Comparison of ENCODE assay signal across 23 mouse cellular contexts in genomic region chr5:124082447-124082846, GRCm38 (mm10). TPM values are rescaled to one million over a fixed set of nuclear protein-coding genes. Genes with fewer than 3 reads are reported as not detected.
DNase-seq lines count a peak whose midpoint lies in the region; ATAC-seq and TF ChIP-seq lines count a peak whose summit lies in the region.
"Had no signal": no experiment of that assay in that cellular context is flagged by ENCODE, and none has a peak within 500 bp of the region (broad histone marks: within the 10 kb centered on the region; RNA-seq: fewer than 3 reads in every experiment).

No protein-coding gene starts in this region.

- TF ChIP-seq CTCF in heart, postnatal 0 days (IDR thresholded peaks at IDR 0.05; ENCODE audit: low read depth): peak; percentile 23
- peak; percentile 53 for TF ChIP-seq CTCF in lung, embryonic 14.5 days (IDR thresholded peaks at IDR 0.05; ENCODE audit: low read depth)

- ATAC-seq in heart, postnatal 0 days (ENCODE audit: insufficient read depth, low read depth): no peak
- ATAC-seq in lung, embryonic 14.5 days (ENCODE audit: insufficient read depth): peak; percentile 30; the same call in 1 of the 2 replicates
- ATAC-seq: forebrain, embryonic 13.5 days; Patski had no signal

- no peak overlapping the region for H3K4me2 ChIP-seq in heart, postnatal 0 days (ENCODE audit: low read depth, low read length)
- H3K4me2 ChIP-seq in lung, embryonic 14.5 days: no peak overlapping the region
- H3K4me2 ChIP-seq: forebrain, embryonic 13.5 days; hindbrain, embryonic 15.5 days; liver, embryonic 11.5 days had no signal

- H3K4me1 ChIP-seq in heart, postnatal 0 days (ENCODE audit: control insufficient read depth, insufficient read depth): peaks cover 8% of the 10 kb centered on the region
- peaks cover 49% of the 10 kb centered on the region for H3K4me1 ChIP-seq in heart, embryonic 10.5 days
- H3K4me1 ChIP-seq in lung, embryonic 14.5 days (ENCODE audit: insufficient read depth): no peaks in the 10 kb centered on the region

- no peaks in the 10 kb centered on the region for H3K27me3 ChIP-seq in heart, postnatal 0 days (ENCODE audit: control insufficient read depth, insufficient read depth, low read length)
- 0 out of 2 replicates have a peak, but pooled peaks cover 4% of the 10 kb centered on the region for H3K27me3 ChIP-seq in heart, embryonic 10.5 days (ENCODE audit: insufficient read depth, poor library complexity, severe bottlenecking)
- H3K27me3 ChIP-seq in lung, embryonic 14.5 days (ENCODE audit: insufficient read depth, low read length): no peaks in the 10 kb centered on the region
- H3K27me3 ChIP-seq: forebrain, embryonic 13.5 days; hindbrain, embryonic 15.5 days; Patski had no signal

- H3K27ac ChIP-seq in heart, postnatal 0 days (ENCODE audit: low read depth): no peak overlapping the region
- no peak overlapping the region for H3K27ac ChIP-seq in heart, embryonic 10.5 days
- no peak overlapping the region for H3K27ac ChIP-seq in lung, embryonic 14.5 days (ENCODE audit: low read depth)
- H3K27ac ChIP-seq: forebrain, embryonic 13.5 days; heart, adult 2 months; hindbrain, embryonic 15.5 days had no signal

- no peak for DNase-seq in heart, postnatal 0 days (ENCODE audit: low spot score)
- no peak for DNase-seq in heart, embryonic 10.5 days (ENCODE audit: low spot score)
- DNase-seq in lung, embryonic 14.5 days: no peak
- DNase-seq in lung, postnatal 10 days: no peak
- DNase-seq in thymus, postnatal 4 days: peak; percentile 34
- no peak for DNase-seq in thymus, postnatal 25 days
- no peak for DNase-seq in left cerebral cortex, postnatal 10 days (ENCODE audit: extremely low spot score in 1 of 2, low spot score in 2 of 2)
- DNase-seq in layer of hippocampus, postnatal 10 days (ENCODE audit: low spot score in 2 of 2): no peak
- DNase-seq: adrenal gland, adult 8-10 months; B cell, adult 2 months; cerebellum, adult 9-10 months; gastrocnemius, postnatal 14 days; heart, adult 2 months; heart, postnatal 10 days; kidney, adult 11 months; kidney, postnatal 10 days; layer of hippocampus, postnatal 36 days; lung, adult 2 months; retina, postnatal 1 day had no signal

- WGBS in heart, postnatal 0 days: 79% methylated on average over 10 of the region's 10 CpGs
- WGBS in heart, embryonic 10.5 days: 75% methylated on average over 10 of the region's 10 CpGs
- WGBS in lung, embryonic 14.5 days: 59% methylated on average over 10 of the region's 10 CpGs

- no peak for TF ChIP-seq EP300 in heart, postnatal 0 days (IDR thresholded peaks at IDR 0.05; ENCODE audit: low read depth)

- no peaks in the 10 kb centered on the region for H3K36me3 ChIP-seq in heart, postnatal 0 days (replicated peaks; ENCODE audit: control insufficient read depth, insufficient read depth, low read length)
- H3K36me3 ChIP-seq in heart, embryonic 10.5 days: no peaks in the 10 kb centered on the region
- H3K36me3 ChIP-seq in lung, embryonic 14.5 days (ENCODE audit: insufficient read depth): no peaks in the 10 kb centered on the region
- H3K36me3 ChIP-seq: hindbrain, embryonic 15.5 days had no signal

- no peak overlapping the region for H3K4me3 ChIP-seq in heart, postnatal 0 days (ENCODE audit: low read depth, low read length)
- H3K4me3 ChIP-seq in heart, embryonic 10.5 days: no peak overlapping the region
- H3K4me3 ChIP-seq in lung, embryonic 14.5 days (ENCODE audit: low read depth, low read length): no peak overlapping the region
- H3K4me3 ChIP-seq: forebrain, embryonic 13.5 days; heart, adult 2 months; hindbrain, embryonic 15.5 days had no signal

- intact Hi-C loops in left cerebral cortex, postnatal 10 days (cut with DNase I): no loop called here

- no peak overlapping the region for H3K9ac ChIP-seq in heart, postnatal 0 days (replicated peaks; ENCODE audit: low read depth, low read length)
- no peak overlapping the region for H3K9ac ChIP-seq in lung, embryonic 14.5 days
- H3K9ac ChIP-seq: forebrain, embryonic 13.5 days; hindbrain, embryonic 15.5 days had no signal

- H3K9me3 ChIP-seq in heart, postnatal 0 days (replicated peaks; ENCODE audit: control insufficient read depth, low read length): no peaks in the 10 kb centered on the region
- H3K9me3 ChIP-seq in heart, embryonic 10.5 days: no peaks in the 10 kb centered on the region
- H3K9me3 ChIP-seq in lung, embryonic 14.5 days (ENCODE audit: low read depth, low read length): no peaks in the 10 kb centered on the region
- H3K9me3 ChIP-seq: forebrain, embryonic 13.5 days; hindbrain, embryonic 15.5 days had no signal

RNA-seq across cellular contexts. Expression of gene Abcb9, which starts 13.2 kb away (rescaled TPM):
- 1.8 and 5.4 TPM in 2 replicates for total RNA-seq in heart, postnatal 0 days (2014; rRNA removed; ENCODE audit: low replicate concordance)
- polyA plus RNA-seq in heart, postnatal 0 days (2015; fragmentation: Nextera tagmentation; extraction: Ambion mirVana): 2.3 and 3.0 TPM in 2 replicates
- polyA plus RNA-seq in heart, embryonic 10.5 days (2016; fragmentation: Nextera tagmentation; extraction: Ambion mirVana): 0.89 and 2.4 TPM in 2 replicates
- polyA plus RNA-seq in lung, embryonic 14.5 days (2014; fragmentation: Nextera tagmentation; extraction: Ambion mirVana): 0.88 and 1.1 TPM in 2 replicates
- 10 to 100 TPM; 43.8 to 45.5 TPM for total RNA-seq in left cerebral cortex, postnatal 10 days (2021)
- 10 to 100 TPM; 30.6 to 32.0 TPM for total RNA-seq in layer of hippocampus, postnatal 10 days (2021)

RNA-seq across cellular contexts. Expression of gene Ogfod2, which starts 29.6 kb away (rescaled TPM):
- total RNA-seq in heart, postnatal 0 days (2014; rRNA removed; ENCODE audit: low replicate concordance): 37.6 and 55.1 TPM in 2 replicates
- 19.0 and 19.3 TPM in 2 replicates for polyA plus RNA-seq in heart, postnatal 0 days (2015; fragmentation: Nextera tagmentation; extraction: Ambion mirVana)
- 19.6 and 20.1 TPM in 2 replicates for polyA plus RNA-seq in heart, embryonic 10.5 days (2016; fragmentation: Nextera tagmentation; extraction: Ambion mirVana)
- 13.3 and 13.4 TPM in 2 replicates for polyA plus RNA-seq in lung, embryonic 14.5 days (2014; fragmentation: Nextera tagmentation; extraction: Ambion mirVana)
- 10 to 100 TPM; 32.5 to 34.6 TPM for total RNA-seq in left cerebral cortex, postnatal 10 days (2021)
- 10 to 100 TPM; 30.8 to 37.0 TPM for total RNA-seq in layer of hippocampus, postnatal 10 days (2021)

RNA-seq across cellular contexts. Expression of gene Arl6ip4, which starts 33.4 kb away (rescaled TPM):
- 12.2 and 18.0 TPM in 2 replicates for total RNA-seq in heart, postnatal 0 days (2014; rRNA removed; ENCODE audit: low replicate concordance)
- polyA plus RNA-seq in heart, postnatal 0 days (2015; fragmentation: Nextera tagmentation; extraction: Ambion mirVana): 70.7 and 76.9 TPM in 2 replicates
- polyA plus RNA-seq in heart, embryonic 10.5 days (2016; fragmentation: Nextera tagmentation; extraction: Ambion mirVana): 86.9 and 116 TPM in 2 replicates
- 100.0 and 105 TPM in 2 replicates for polyA plus RNA-seq in lung, embryonic 14.5 days (2014; fragmentation: Nextera tagmentation; extraction: Ambion mirVana)
- total RNA-seq in left cerebral cortex, postnatal 10 days (2021): 10 to 100 TPM; 55.4 to 58.8 TPM
- total RNA-seq in layer of hippocampus, postnatal 10 days (2021): 10 to 100 TPM; 54.3 to 60.0 TPM

RNA-seq across cellular contexts. Expression of gene Vps37b, which starts 50.4 kb away (rescaled TPM):
- total RNA-seq in heart, postnatal 0 days (2014; rRNA removed; ENCODE audit: low replicate concordance): 51.4 and 59.6 TPM in 2 replicates
- 44.5 and 55.7 TPM in 2 replicates for polyA plus RNA-seq in heart, postnatal 0 days (2015; fragmentation: Nextera tagmentation; extraction: Ambion mirVana)
- 54.0 and 61.4 TPM in 2 replicates for polyA plus RNA-seq in heart, embryonic 10.5 days (2016; fragmentation: Nextera tagmentation; extraction: Ambion mirVana)
- 34.8 and 39.3 TPM in 2 replicates for polyA plus RNA-seq in lung, embryonic 14.5 days (2014; fragmentation: Nextera tagmentation; extraction: Ambion mirVana)
- total RNA-seq in left cerebral cortex, postnatal 10 days (2021): 10 to 100 TPM; 42.5 to 42.6 TPM
- 10 to 100 TPM; 38.4 to 41.6 TPM for total RNA-seq in layer of hippocampus, postnatal 10 days (2021)
